Mouse (Mus musculus) lung, adult 2 months (tissue): ENCODE data around the gene Colgalt2.

Source experiments
- CTCF ChIP-seq: fragments of 200-500 bp; IDR thresholded peaks from 2 replicates; pipeline ENCODE4 v1.5.1; 2011; ENCODE audit warnings: mild to moderate bottlenecking, low read length, control low read depth; ENCODE audit not compliant: insufficient read depth
- POLR2A ChIP-seq: fragments of 200-500 bp; IDR thresholded peaks from 2 replicates; pipeline ENCODE4 v1.6.1; 2011; ENCODE audit warnings: low read depth, mild to moderate bottlenecking, control low read depth, low read length, borderline replicate concordance; ENCODE audit errors: extremely low read depth

DNA sequence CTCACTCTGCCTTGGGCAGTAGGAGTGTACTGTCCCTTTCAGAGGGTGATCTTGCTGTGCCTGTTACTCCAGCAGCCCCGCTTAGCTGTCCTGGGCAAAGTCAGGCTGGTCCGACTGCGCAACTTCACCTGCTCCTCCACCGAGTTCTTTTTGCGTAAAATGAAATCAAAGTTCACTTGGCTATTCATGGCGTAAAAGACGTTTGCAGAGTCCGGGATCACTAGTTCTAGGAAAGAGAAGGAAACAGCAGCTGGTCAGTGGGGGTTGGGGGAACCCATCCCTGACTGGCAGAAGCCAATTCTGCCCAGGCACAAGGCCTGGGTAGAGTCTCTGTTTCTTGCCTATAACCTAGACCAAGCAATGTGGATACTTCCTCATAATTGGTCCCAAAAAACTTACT lies 119.3 kb downstream of the Colgalt2 start:
- TF ChIP-seq CTCF = no peak
- no peak for TF ChIP-seq POLR2A
